Mouse (Mus musculus) forebrain, postnatal 0 days (tissue): Measurements from ENCODE around the gene Ttk. TPM values are rescaled to one million over a fixed set of nuclear protein-coding genes. Genes with fewer than 3 reads are reported as not detected.

Experiments used
- ATAC-seq: fragments of 200-750 bp; cut with Nextera tagmentation; 2 replicates; pipeline ENCODE4 v1.8.0; 2017; ENCODE audit warnings: mild to moderate bottlenecking, moderate library complexity
- DNase-seq: peaks from one replicate; pipeline ENCODE4 v3.0.0-alpha.2; 2015
- H3K27ac ChIP-seq: fragments of 300-500 bp; sonication (generic); 2 replicates; pipeline ENCODE4 v1.5.1; 2014; ENCODE audit warnings: low read depth, mild to moderate bottlenecking, antibody characterized with exemption, low read length, moderate library complexity, mixed read lengths
- H3K27me3 ChIP-seq: fragments of 300-500 bp; sonication (generic); 2 replicates; pipeline ENCODE4 v1.6.1; 2014; ENCODE audit warnings: mild to moderate bottlenecking, low read length, mixed read lengths; ENCODE audit not compliant: insufficient read depth
- H3K36me3 ChIP-seq: fragments of 300-500 bp; sonication (generic); 2 replicates; pipeline ENCODE4 v1.6.1; 2014; ENCODE audit warnings: mild to moderate bottlenecking, moderate library complexity; ENCODE audit not compliant: insufficient read depth
- H3K4me1 ChIP-seq: fragments of 300-500 bp; sonication (generic); 2 replicates; pipeline ENCODE4 v1.6.1; 2014; ENCODE audit warnings: antibody characterized with exemption; ENCODE audit not compliant: insufficient read depth
- H3K4me2 ChIP-seq: fragments of 300-500 bp; sonication (generic); 2 replicates; pipeline ENCODE4 v1.6.1; 2014; ENCODE audit warnings: low read depth, mild to moderate bottlenecking, moderate library complexity
- H3K4me3 ChIP-seq: fragments of 300-500 bp; sonication (generic); 2 replicates; pipeline ENCODE4 v1.5.1; 2014; ENCODE audit warnings: low read depth, low read length, mixed read lengths
- H3K9ac ChIP-seq: fragments of 300-500 bp; sonication (generic); 2 replicates; pipeline ENCODE4 v1.6.1; 2014; ENCODE audit warnings: mild to moderate bottlenecking
- H3K9me3 ChIP-seq: fragments of 300-500 bp; sonication (generic); 2 replicates; pipeline ENCODE4 v1.6.1; 2016; ENCODE audit warnings: low read length
- CTCF ChIP-seq: sonication (generic); IDR thresholded peaks from 2 replicates; pipeline ENCODE4 v1.5.1; 2016; ENCODE audit warnings: antibody characterized with exemption, control low read depth, low read depth
- WGBS: fragments of 180-500 bp; shearing (Covaris S2); extraction: QIAGEN DNeasy Blood & Tissue Kit; methylation state at CpG from one replicate; pipeline ENCODE4 v1.1.7; 2014; 5-methylcytosine and 5-hydroxymethylcytosine counted together
- polyA plus RNA-seq: library from polyadenylated mRNA; unstranded; fragments of >200 nt; fragmentation: Nextera tagmentation; extraction: Ambion mirVana; gene quantifications from 2 replicates; pipeline ENCODE4 v1.2.1, GENCODE M21; 2015
- total RNA-seq: library from RNA; depleted of rRNA; stranded (reverse); fragments of >200 nt; gene quantifications from 2 replicates; pipeline ENCODE4 v1.2.3, GENCODE M21; 2014

Gene Ttk
- total and polyA plus RNA-seq, 2 experiments from 2014 or later: 2.8 to 3.2 TPM

DNA sequence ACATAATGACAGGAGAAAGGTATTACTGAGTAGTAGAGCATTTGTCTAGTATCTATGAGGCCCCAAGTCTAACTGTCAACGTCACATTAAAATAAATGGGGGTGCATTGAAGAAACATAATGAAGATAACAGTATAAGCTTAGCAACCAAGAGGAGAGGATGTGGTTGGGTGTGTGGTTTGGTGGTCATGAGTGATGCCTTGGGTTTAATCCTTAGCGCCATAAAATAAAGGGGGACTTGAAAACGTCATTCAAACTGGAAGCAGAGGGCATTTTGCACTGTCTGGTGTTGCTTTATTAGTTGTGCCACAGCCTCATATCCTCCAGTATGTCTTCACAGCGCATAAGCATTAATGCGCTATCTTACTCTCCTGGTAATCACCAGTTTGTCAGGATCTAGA, 4.6 kb upstream of the Ttk start:
- Histone ChIP-seq H3K4me3 (no peak overlapping the region), H3K4me2 (no peak overlapping the region), H3K4me1 (peaks cover 1% of the 10 kb centered on the region; the same call in 1 of the 2 replicates), H3K9ac (no peak overlapping the region), H3K27me3 (no peaks in the 10 kb centered on the region), H3K27ac (no peak overlapping the region), H3K9me3 (no peaks in the 10 kb centered on the region), H3K36me3 (no peaks in the 10 kb centered on the region)
- WGBS: 89% methylated on average over 5 of the region's 5 CpGs
- ATAC-seq (no peak), DNase-seq (no peak)
- TF ChIP-seq CTCF: no peak

DNA sequence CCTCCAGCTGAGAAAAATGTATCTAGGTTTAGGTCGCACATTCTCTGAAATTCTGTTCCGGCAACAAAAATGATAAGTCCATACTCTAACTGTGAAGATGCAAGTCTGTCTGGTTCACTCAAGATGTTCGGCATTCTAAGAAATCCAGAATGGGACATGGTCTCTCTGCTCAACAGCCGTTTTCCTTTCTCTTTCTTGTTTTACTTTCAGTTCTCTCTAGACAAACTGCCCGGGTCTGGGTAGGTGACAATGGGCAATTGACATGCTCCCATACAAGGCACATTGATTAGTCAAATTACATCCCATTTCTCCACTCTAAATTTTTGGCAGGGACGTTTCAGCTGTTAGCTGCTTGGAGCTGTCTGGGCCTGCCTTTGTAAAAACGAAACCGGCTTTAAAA, 3.3 kb upstream of the Ttk start:
- no peak for TF ChIP-seq CTCF
- Histone ChIP-seq H3K4me2 (no peak overlapping the region), H3K27me3 (no peaks in the 10 kb centered on the region), H3K27ac (no peak overlapping the region), H3K36me3 (no peaks in the 10 kb centered on the region), H3K9ac (no peak overlapping the region), H3K4me1 (peaks cover 4% of the 10 kb centered on the region; the same call in 1 of the 2 replicates), H3K4me3 (no peak overlapping the region), H3K9me3 (no peaks in the 10 kb centered on the region)
- DNase-seq: no peak
- 71% methylated on average over 8 of the region's 8 CpGs for WGBS
- no peak for ATAC-seq

DNA sequence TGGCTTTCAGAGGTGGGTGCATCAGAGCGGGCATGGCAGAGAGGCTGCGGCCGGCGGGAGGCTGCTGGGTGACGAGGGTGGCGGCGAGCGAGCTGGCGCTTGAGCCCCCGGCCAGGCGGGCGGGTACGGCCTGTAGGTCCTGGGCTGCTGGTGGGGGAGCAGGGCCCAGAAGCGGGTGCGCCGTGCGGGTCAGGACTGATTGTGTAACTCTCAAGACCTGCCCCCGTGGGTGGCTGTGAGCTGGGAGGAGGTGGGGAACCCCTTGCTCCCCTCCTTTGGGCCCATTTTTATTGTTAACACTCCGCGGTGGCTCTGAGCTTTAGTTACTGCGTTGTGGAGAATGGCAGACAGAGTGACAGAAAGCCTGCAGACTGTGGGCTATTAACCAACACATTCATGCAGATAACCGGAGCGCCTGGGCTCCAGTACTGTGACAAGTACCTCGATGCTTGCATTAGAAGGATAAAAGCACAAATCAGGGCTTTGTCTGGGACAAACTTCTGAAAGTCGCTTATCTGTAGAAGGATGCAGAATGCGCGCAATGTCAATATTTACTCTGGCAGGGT, 342 bp downstream of the Ttk start:
- WGBS: 4% methylated on average over 27 of the region's 27 CpGs
- TF ChIP-seq CTCF: no peak
- peak; percentile 26; the same call in 1 of the 2 replicates for ATAC-seq
- H3K4me1 ChIP-seq: peaks cover 4% of the 10 kb centered on the region
- H3K9me3 ChIP-seq: no peaks in the 10 kb centered on the region
- H3K36me3 ChIP-seq: no peaks in the 10 kb centered on the region
- peak overlapping the region; percentile 96 for H3K4me2 ChIP-seq
- no peaks in the 10 kb centered on the region for H3K27me3 ChIP-seq
- no peak overlapping the region for H3K27ac ChIP-seq
- peak overlapping the region; percentile 82 for H3K9ac ChIP-seq
- DNase-seq: no peak
- H3K4me3 ChIP-seq: peak overlapping the region; percentile 52

DNA sequence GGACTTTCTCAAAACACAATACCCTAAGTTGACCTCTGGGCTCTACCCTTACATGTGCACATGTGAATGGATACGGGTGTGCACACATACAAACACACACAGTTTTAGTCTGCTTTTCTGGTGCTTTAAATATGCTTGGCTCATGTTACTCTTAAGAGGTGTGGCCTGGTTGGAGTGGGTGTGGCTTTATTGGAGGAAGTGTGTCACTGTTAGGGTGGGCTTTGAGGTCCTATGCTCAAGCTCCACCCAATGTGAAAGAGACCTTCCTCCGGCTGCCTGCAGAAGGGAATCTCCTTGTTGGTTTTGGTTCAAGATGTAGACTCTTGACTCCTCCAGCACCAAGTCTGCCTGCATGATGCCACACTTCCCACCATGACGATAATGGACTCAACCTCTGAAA, 18.0 kb downstream of the Ttk start:
- Histone ChIP-seq H3K4me1 (no peaks in the 10 kb centered on the region), H3K36me3 (no peaks in the 10 kb centered on the region), H3K27ac (no peak overlapping the region), H3K9me3 (no peaks in the 10 kb centered on the region), H3K27me3 (no peaks in the 10 kb centered on the region), H3K4me2 (no peak overlapping the region), H3K9ac (no peak overlapping the region), H3K4me3 (no peak overlapping the region)
- ATAC-seq (no peak), DNase-seq (no peak)
- TF ChIP-seq CTCF: no peak
- 92% methylated on average over 3 of the region's 3 CpGs for WGBS

DNA sequence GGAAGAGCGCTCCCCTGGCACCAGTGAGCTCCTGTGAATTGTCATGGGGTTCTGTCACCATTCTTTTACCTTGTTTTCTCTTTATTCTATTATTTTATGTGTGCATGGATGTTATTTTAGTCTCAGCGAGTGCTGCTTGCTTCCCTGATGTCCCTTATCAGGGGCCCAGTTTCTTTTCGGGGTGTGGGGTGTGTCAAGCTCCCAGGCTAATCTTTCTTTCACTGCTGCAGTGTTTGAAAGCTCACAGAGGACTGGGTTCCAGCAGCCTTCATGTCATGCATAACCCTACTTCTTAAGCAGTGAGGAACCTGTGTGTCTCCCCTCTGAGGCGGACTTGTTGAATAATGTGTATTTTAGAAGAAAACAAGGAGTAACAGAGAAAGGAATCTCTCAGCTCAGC, 30.7 kb downstream of the Ttk start:
- Histone ChIP-seq H3K9me3 (no peaks in the 10 kb centered on the region), H3K27me3 (no peaks in the 10 kb centered on the region), H3K4me2 (no peak overlapping the region), H3K27ac (no peak overlapping the region), H3K4me3 (no peak overlapping the region), H3K36me3 (no peaks in the 10 kb centered on the region), H3K9ac (no peak overlapping the region), H3K4me1 (no peaks in the 10 kb centered on the region)
- DNase-seq (no peak), ATAC-seq (no peak)
- TF ChIP-seq CTCF: no peak
- WGBS: 94% methylated on average over 4 of the region's 4 CpGs

DNA sequence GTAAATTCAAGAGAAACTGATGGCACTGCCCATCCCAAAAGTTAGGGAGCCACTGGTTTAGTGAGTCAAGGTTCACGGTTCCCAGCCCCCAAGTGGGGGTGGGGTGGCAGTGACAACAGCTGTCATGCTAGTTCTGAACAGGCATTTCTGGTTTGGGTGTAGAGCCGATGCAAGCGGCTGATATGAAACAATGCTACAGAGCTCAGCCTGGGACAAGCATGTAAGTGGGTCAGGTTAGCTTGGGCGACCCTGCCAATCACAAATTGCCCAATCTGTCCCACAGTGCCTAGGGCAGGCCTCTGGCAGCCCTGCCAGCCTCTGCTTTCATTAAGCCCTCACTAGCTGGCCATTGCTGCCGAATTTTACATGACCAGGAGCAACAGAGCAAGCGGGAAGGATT, 47.7 kb downstream of the Ttk start:
- no peak for TF ChIP-seq CTCF
- no peaks in the 10 kb centered on the region for H3K36me3 ChIP-seq
- DNase-seq: no peak
- H3K27me3 ChIP-seq: no peaks in the 10 kb centered on the region
- no peak overlapping the region for H3K4me2 ChIP-seq
- no peaks in the 10 kb centered on the region for H3K4me1 ChIP-seq
- no peak overlapping the region for H3K27ac ChIP-seq
- H3K4me3 ChIP-seq: no peak overlapping the region
- no peaks in the 10 kb centered on the region for H3K9me3 ChIP-seq
- ATAC-seq: no peak
- WGBS: 82% methylated on average over 6 of the region's 6 CpGs
- H3K9ac ChIP-seq: no peak overlapping the region

DNA sequence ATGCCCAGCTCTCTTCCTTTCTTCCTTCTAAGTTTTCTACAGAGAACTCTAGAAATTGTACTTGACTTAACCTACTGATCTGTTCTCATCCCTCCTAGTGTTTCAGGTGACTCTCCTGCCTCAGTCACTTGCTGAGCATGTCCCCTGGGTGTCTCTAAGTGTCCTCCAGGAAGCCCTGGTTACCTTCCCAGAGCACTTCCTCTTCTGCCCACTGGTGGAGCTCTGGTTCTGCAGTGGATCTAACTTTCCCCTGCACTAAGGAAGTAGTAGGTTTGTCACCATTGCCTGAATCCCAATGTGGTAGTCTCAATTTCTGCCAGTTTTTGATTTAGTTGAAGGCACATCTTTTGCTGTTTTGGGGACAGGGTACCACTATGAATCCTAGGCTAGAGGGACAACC, 51.7 kb downstream of the Ttk start:
- H3K4me2 ChIP-seq: no peak overlapping the region
- DNase-seq: no peak
- no peak overlapping the region for H3K4me3 ChIP-seq
- no peak overlapping the region for H3K27ac ChIP-seq
- no peaks in the 10 kb centered on the region for H3K9me3 ChIP-seq
- no peaks in the 10 kb centered on the region for H3K36me3 ChIP-seq
- H3K27me3 ChIP-seq: no peaks in the 10 kb centered on the region
- no peak for ATAC-seq
- TF ChIP-seq CTCF: no peak
- H3K4me1 ChIP-seq: no peaks in the 10 kb centered on the region
- no peak overlapping the region for H3K9ac ChIP-seq
